Mouse (Mus musculus) adrenal gland, postnatal 14 days (tissue): ENCODE results near the gene Mfsd6l. TPM values are rescaled to one million over a fixed set of nuclear protein-coding genes. Genes with fewer than 3 reads are reported as not detected.

ENCODE experiments used
- DNase-seq: peaks from one replicate; pipeline ENCODE4 v3.0.0; 2021; ENCODE audit warnings: mixed read lengths
- total RNA-seq: library from RNA; stranded (reverse); gene quantifications from 2 replicates; pipeline ENCODE4 v1.2.3, GENCODE M21; 2021

The Mfsd6l gene
- total RNA-seq, 1 experiment from 2014 or later = 0.15 TPM

DNA sequence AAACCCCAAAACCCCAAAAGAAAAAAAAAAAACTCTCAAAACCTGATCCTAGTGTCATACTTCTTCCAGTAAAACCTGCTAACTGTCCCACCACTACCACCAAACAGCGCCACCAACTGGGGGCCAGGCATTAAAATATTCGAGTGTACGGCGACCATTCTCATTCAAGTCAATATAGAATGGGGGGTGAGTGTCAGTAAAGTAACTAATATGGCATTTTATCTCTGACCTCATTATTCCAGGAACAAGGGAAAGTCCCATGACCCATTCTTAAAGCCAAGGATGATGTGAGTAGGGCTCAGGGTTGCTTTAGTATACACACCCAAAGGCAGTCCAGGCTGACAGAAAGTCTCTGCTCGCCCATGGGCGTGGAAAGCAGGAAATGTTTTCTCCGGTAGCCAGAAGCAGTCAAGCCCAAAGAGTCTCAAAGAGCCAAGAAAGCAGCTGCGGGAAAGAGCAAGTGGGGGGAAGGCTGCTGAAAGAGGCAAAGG, 2.0 kb upstream of the Mfsd6l start:
- peak; percentile 69 for DNase-seq

DNA sequence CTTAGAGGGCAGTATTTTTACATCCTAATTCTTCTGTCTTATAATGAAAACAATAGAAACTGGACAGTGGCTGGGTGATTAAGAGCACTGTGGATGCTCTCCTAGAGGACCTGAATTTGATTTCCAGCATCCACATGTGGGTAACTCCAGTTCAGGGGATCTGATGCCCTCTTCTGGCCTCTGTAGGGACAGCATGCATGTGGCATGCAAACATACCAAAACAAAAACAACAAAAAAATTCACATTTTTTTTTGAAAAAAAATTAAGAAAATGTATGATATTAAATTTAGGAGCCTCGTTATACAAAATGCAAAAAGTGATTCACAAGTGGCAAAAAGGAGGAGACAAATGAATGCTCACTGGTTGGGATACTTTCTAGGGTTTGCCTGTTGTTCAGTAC, 3.6 kb downstream of the Mfsd6l start:
- DNase-seq = no peak

DNA sequence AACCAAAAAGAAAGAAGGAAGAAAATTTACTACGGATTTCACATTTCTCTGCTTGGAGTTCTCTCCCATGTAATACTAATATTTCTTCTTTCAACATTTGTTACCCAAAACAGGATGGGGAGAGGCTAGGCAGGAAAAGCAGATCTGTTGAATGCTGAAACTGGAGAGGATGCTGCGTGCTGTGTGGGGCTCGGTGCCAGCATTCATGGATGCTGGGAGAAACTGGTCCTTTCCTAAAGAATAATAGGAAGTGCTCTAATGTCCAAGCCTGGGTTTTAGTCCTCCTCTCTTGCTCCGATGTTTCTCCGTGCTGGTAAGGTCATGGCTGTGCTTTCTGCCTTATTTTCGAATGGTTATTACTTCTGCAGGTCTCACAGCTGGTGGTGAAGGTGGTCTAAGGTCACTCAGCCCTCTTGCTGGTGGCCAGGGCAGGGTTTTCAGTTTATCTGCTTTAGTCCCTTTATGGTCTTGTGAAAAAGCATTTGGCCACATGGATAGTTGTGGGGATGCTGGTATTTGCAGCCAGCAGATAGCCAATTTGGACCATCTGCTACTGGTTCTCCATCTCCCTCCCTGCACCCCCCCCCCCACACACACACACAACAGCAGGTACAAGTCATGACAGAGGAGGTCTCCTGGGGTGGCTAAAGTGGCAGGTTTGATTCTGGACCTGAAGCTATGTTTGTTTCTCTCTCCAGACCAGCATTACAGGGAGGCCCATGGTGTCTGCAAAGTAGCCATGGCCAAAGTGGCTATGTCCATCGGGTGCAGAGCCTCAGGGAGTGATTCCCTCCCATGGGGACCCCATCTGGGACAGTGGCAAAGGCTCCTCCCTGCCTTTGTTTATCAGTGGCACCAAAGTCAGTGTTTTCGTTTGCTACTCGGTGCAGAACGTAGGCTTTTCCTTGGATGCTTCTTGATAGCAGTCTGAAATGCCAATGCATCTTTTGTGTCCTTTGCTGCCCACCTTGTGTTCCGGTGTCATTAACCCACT, 6.3 kb downstream of the Mfsd6l start:
- DNase-seq = no peak

DNA sequence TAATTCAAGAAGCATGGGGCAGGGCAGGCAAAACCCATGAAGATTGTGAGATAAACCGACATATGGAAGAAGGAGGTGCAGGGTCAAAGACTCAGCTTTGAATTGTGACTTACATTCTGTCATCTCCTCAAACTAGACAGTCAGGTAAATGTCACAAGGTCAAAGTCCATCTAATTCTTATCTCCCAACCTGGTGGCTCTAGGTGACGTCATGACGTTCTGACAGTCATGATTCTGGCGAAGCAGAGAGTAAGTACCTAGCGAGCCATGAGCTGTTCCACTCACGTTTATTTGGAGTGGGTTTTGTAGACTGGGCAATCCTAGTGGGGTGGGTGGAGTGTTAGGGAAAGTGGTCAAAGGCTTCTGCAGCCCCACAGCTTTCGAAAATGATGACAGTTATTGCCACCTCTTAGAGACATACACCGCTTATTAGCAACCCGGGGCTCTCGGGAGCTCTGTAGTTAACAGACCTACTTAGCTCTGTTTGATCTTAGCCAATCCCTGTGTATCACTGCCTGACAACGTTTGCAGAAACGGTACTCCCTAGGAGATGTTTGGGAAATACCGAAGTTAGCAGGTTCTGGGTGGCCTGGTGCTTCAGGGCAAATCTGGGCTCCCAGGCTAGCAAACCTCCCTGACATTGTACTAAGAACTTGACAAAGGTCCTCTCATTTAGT, 8.5 kb downstream of the Mfsd6l start:
- DNase-seq = no peak

- no peak for DNase-seq
Measured at GRCm38 (mm10) chr11:68565032-68565429, 9.0 kb downstream of the Mfsd6l start.

GRCm38 (mm10) chr11:68566447-68567059, 10.6 kb downstream of the Mfsd6l start:
- DNase-seq = peak; percentile 83

- peak; percentile 25 for DNase-seq
Measured at GRCm38 (mm10) chr11:68570861-68571260, 14.9 kb downstream of the Mfsd6l start.

GRCm38 (mm10) chr11:68577076-68577475, 21.1 kb downstream of the Mfsd6l start:
- DNase-seq = no peak

- DNase-seq = peak; percentile 64
Measured at GRCm38 (mm10) chr11:68579462-68579881, 23.5 kb downstream of the Mfsd6l start.

DNA sequence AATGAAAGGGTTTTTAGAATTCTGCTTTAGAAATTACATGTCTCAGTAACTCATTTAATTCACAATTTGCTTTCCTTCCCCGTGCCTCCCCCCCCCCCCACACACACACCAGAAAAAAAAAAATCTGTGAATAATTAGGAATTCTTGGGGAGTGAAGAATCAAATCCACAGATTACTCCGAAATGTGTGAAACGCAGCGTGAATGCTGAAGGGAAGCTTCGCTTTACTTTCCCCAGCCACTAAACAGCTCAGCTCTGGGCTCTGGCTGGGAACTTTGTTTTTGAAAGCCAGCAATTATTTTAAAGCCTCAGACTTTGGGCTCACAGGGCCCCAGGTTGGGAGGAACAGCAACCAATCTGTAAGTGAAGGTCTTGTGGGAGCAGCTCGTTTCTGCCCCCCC, 24.6 kb downstream of the Mfsd6l start:
- DNase-seq = no peak

- no peak for DNase-seq
Measured at GRCm38 (mm10) chr11:68583225-68583624, 27.2 kb downstream of the Mfsd6l start.

GRCm38 (mm10) chr11:68583906-68584480, 28.0 kb downstream of the Mfsd6l start:
- DNase-seq = no peak

DNA sequence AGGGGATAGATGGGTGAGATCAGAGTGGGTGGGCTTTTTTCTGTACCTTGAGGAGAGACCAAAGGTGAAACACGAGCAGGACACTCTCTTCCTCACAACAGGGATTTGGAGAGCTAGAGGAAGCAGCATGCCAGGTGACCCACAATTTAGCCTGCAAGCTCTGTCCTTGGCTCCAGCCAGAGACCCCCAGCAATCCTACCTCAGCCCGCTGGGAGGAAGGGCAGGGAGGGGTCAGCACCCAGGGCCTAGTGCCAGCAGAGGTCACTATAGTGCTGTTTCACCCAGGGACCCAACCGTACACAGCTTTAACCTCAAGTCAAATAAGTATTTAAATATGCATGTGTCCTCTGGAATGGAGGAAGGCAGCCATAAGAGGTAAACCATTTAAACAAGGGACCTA, 29.9 kb downstream of the Mfsd6l start:
- DNase-seq = no peak

GRCm38 (mm10) chr11:68586721-68587120, 30.7 kb downstream of the Mfsd6l start, which contains the start of gene Ccdc42:
Gene Ccdc42 (plus strand): TSS chr11:68587021.
- no peak for DNase-seq

DNA sequence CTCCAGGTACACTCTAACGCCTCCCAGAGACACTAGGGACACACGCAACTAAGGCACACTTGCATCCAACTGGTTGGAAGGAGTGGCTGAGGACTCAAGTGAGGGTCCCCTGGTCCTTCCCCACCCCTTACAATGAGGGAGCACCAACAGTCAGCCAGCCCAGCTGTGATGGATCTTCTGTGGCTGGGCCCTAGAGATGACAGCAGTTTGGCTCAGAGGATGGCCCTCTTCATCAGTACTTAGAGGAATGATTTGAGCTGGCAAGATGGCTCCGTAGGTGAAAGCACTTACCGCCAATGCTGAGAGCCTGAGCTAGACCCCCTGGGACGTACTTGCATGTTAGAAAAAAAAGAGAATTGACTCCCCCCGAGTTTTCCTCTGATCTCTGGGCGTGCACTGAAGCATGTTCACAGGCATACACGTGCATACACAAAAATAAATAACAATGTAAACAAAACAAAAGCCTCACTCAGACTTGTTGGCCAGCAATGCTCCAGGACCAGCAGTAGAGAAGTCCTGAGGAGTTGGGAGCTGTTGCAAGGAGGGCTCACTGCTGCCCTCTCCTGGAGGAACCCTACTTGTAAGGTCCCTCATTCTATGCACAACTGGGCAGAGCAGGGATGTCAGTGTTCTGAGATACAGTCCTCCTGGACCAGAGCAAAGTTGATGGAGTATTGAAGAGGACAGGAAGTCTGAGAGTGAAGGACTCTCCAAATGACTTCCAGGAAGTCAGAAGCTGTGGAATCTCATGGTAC, 33.2 kb downstream of the Mfsd6l start:
- DNase-seq = peak; percentile 88

DNA sequence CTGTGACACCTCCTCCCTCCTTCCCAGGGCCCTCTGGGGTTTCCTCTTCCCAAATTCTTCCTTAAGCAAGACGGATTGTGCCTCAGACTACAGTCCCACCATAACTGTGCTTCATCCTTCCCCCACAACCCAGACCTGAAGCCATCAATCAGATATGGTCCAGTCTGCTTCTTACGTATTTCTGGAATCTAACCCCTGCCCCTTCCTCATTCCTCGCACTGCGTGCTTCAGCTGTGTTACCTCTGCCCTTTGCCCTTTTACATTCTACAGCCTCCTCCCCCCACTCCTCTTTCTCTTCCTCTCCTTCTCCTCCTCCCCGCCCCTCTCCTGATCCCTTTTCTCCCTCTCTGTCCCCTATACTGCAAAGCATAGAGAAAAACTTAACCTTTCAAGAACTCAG, 35.7 kb downstream of the Mfsd6l start:
- no peak for DNase-seq

DNA sequence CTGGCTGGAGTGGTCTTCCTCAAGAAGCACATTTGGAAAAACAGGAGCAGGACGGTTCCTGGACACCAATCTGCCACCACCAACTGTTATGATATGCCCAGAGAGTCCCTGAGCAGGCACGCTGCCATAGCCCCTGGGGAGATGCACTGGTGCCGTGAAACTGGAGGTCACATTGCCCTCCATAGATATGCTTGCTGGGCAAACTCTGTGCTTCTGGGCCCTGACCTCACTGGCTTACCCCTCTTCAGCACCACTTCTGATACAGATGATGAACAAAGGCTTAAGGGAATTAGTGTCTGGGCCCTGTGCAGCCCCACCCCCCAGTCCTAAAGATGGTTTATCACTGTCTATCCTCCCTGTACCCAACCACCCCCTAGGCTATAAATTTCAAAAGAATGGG, 37.3 kb downstream of the Mfsd6l start:
- no peak for DNase-seq

- DNase-seq = no peak
Measured at GRCm38 (mm10) chr11:68597912-68598311, 41.9 kb downstream of the Mfsd6l start.

GRCm38 (mm10) chr11:68600551-68601021, 44.6 kb downstream of the Mfsd6l start:
- no peak for DNase-seq

DNA sequence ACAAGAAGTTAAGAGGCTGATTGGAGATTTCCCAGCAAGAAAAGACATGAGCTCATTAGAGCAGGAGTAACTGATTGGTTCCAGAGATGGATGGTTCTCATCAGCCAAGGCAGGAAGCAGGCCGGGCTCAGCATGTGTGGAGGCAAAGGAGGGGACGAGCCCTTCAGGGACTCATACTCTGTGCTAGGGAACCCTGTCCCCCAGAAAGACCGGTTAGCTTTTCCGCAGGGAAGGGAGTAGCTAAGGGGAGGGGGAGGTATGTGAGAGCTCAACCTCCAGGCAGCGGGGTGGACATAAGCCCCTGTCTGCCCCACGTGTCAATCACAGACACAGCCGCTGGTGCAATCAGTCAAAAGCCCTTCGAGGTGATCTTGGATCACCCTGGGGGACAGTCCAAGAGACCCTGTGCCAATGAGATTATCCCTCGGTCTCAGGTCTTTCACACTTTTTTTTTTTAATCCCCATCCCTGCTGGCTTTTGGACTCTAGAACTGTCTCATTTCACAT, 45.6 kb downstream of the Mfsd6l start:
- no peak for DNase-seq
